Mouse (Mus musculus) stomach, postnatal 0 days (tissue): ENCODE data around the gene Znrf3.

Experiments
- CTCF ChIP-seq: IDR thresholded peaks from 2 replicates; pipeline ENCODE4 v1.5.1; 2016; ENCODE audit warnings: antibody characterized with exemption, low read depth, mild to moderate bottlenecking, moderate library complexity
- EP300 ChIP-seq: optimal IDR thresholded peaks from 2 replicates; pipeline ENCODE3; 2016; ENCODE audit warnings: antibody characterized with exemption

GRCm38 (mm10) chr11:5277307-5277971 is 167.2 kb downstream of the Znrf3 start:
- TF ChIP-seq CTCF (no peak), EP300 (no peak)
